Mouse (Mus musculus): Measurements from ENCODE around the gene Cops7b.

GRCm38 (mm10) chr1:86581692-86582450, 833 bp upstream of the Cops7b start:
- no peak for TF ChIP-seq CTCF (IDR thresholded peaks at IDR 0.05; ENCODE audit: low read depth, low read length)
- no peak for TF ChIP-seq POLR2AphosphoS5 (IDR thresholded peaks at IDR 0.05; ENCODE audit: insufficient replicate concordance, low read depth, low read length)
